Mouse (Mus musculus) olfactory bulb, adult 2 months (tissue): ENCODE results near the gene Rnft2. TPM values are rescaled to one million over a fixed set of nuclear protein-coding genes. Genes with fewer than 3 reads are reported as not detected.

ENCODE experiments used
- H3K27ac ChIP-seq: fragments of 200-500 bp; 2 replicates; pipeline ENCODE4 v1.5.1; 2012; ENCODE audit warnings: low read depth, low read length; ENCODE audit not compliant: insufficient read depth
- H3K4me1 ChIP-seq: fragments of 200-500 bp; 2 replicates; pipeline ENCODE4 v1.6.1; 2012; ENCODE audit warnings: low read length; ENCODE audit not compliant: control insufficient read depth, insufficient read depth
- H3K4me3 ChIP-seq: fragments of 200-500 bp; 2 replicates; pipeline ENCODE4 v1.5.1; 2012; ENCODE audit warnings: mild to moderate bottlenecking, low read depth, low read length, moderate library complexity; ENCODE audit not compliant: insufficient read depth
- CTCF ChIP-seq: fragments of 200-500 bp; IDR thresholded peaks from 2 replicates; pipeline ENCODE4 v1.5.1; 2012; ENCODE audit warnings: low read depth, mild to moderate bottlenecking, low read length, moderate library complexity; ENCODE audit not compliant: insufficient read depth
- POLR2A ChIP-seq: fragments of 200-500 bp; IDR thresholded peaks from 2 replicates; pipeline ENCODE4 v1.6.1; 2012; ENCODE audit warnings: mild to moderate bottlenecking, low read depth, low read length, moderate library complexity; ENCODE audit not compliant: insufficient read depth
- WGBS: fragments of 180-500 bp; shearing (Covaris S2); methylation state at CpG from one replicate; pipeline ENCODE4 v1.1.7; 2018; 5-methylcytosine and 5-hydroxymethylcytosine counted together
- polyA plus RNA-seq: library from polyadenylated mRNA; stranded (reverse); fragments of >200 nt; gene quantifications from 2 replicates; pipeline ENCODE4 v1.2.4, GENCODE M21; 2012; ENCODE audit warnings: low replicate concordance; ENCODE audit not compliant: missing spikeins, insufficient read depth, insufficient read length

Gene Rnft2
- polyA plus RNA-seq, 1 experiment, result not detected

DNA sequence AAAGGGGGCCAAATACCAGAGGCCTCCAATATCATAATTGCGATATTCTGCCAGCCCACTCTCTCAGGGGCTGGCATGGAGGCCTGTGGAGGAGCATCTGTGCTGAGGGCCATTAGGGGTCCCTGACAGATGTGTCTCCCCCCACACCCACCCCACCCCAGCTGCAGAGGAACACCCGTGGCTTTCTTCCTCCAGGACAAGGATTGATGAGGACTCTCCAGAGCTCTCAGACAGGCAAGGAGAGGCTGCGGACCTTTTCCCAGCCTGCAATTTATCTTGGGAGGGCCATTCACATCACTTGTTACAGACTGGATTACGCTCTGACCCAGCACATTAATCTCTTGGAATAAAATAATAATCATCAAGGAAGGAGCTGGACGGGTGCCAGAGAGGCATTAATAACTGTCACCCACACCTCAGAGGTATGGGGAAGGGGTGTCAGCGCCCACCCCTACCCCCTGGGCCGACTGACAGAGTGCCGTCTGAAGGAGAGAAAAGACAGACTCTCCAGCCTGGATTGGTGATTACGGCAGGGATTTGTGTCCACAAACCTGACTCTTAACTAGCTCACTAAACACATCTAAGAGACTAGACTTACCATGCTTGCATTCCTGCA, 21.7 kb downstream of the Rnft2 start:
- Histone ChIP-seq H3K4me3 (no peak overlapping the region), H3K4me1 (no peaks in the 10 kb centered on the region), H3K27ac (no peak overlapping the region)
- WGBS, result 80% methylated on average over 9 of the region's 9 CpGs
- TF ChIP-seq POLR2A (no peak), CTCF (no peak)

DNA sequence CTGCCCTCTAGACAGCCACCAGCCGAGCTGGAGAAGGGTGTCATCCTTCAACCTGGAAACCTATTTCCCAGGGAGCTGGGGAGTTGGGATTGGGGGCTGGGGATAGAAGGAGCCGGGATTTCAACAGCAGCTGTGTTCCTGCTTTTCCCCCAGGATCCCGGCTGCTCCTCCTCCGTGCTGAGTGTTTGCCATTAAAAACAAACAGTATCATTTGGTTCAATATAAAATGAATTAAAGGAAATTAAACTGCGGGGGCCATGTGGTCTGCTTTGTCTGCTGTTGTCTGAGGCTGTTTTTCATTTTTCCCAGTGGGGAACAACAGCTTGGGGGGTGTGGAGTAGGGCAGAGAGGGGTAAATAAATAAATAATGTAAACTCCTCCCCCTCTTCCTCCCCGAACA, 27.5 kb downstream of the Rnft2 start:
- H3K4me3 ChIP-seq, result no peak overlapping the region
- TF ChIP-seq CTCF (no peak), POLR2A (no peak)
- WGBS, result 28% methylated on average over 6 of the region's 6 CpGs
- peaks cover 18% of the 10 kb centered on the region for H3K4me1 ChIP-seq
- no peak overlapping the region for H3K27ac ChIP-seq

- Histone ChIP-seq H3K4me3 (peak overlapping the region; percentile 33), H3K4me1 (peaks cover 18% of the 10 kb centered on the region), H3K27ac (no peak overlapping the region)
- 7% methylated on average over 24 of the region's 24 CpGs for WGBS
- no peak for TF ChIP-seq CTCF
These were observed 30.3 kb downstream of the Rnft2 start for GRCm38 (mm10) chr5:118214418-118215154.

DNA sequence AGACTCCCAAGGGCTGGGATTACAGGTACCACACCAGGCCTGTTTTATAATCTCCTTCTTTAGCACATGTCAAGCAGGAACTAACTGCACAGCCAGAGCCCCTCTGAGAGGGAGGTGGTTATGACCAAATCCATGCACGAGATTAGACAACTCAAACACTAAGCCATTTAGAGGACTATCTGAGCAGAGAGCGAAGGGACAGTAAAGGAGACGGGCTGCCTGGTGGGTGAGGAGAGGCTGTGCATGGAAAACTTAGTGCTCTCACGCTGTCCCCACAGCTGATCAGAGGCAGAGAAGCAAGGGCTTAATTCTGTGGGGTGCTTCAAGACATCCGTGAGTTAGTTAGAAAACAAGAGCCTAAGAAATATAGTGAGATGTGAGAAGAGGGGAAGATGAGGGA, 30.9 kb downstream of the Rnft2 start:
- 29% methylated on average over 5 of the region's 5 CpGs for WGBS
- peaks cover 21% of the 10 kb centered on the region for H3K4me1 ChIP-seq
- no peak for TF ChIP-seq CTCF
- TF ChIP-seq POLR2A, result no peak
- H3K4me3 ChIP-seq, result peak overlapping the region; percentile 33
- H3K27ac ChIP-seq, result no peak overlapping the region; the same call in 1 of the 2 replicates

- Histone ChIP-seq H3K4me1 (peaks cover 20% of the 10 kb centered on the region), H3K27ac (no peak overlapping the region), H3K4me3 (no peak overlapping the region)
- WGBS, result 90% methylated on average over 8 of the region's 8 CpGs
- TF ChIP-seq POLR2A, result no peak
- no peak for TF ChIP-seq CTCF
These were observed 39.1 kb downstream of the Rnft2 start for GRCm38 (mm10) chr5:118205852-118206251.

DNA sequence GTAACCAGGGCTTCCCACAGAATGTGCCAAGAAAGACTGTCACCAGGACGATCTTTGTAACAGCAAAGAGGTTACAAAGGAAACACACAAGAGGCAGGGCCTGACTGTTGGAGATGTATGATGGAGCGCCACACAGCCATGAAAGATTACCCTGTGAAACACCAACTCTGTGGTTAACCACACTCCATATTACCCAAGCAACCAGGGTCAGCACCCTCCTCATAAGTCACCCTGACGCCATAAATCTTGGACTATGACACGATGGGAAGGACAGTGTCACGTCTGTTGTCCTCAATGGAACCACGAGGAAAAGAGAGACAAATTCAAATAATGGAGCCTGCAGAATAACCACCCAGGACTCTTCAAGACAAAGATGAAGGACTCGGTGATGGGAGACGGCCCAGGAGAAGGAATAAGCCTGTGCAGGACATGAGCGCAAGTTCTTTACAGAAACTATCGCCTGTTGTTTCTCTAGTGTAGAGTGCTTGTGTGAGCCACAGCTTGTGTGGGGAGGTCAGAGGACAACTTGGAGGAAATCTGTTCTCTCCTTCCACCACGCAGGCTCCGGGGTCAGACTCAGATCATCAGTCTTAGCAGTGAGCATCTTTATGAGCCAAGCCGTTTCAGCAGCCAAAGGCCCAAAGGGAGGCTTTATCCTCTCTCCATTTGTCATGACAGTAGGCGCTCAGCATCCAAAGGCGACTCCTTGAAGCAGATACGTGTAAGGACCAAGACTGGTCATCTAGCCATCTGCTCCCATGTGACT, 40.1 kb downstream of the Rnft2 start:
- TF ChIP-seq CTCF, result no peak
- TF ChIP-seq POLR2A, result no peak
- 90% methylated on average over 16 of the region's 16 CpGs for WGBS
- Histone ChIP-seq H3K4me3 (no peak overlapping the region), H3K4me1 (peaks cover 20% of the 10 kb centered on the region), H3K27ac (no peak overlapping the region)

DNA sequence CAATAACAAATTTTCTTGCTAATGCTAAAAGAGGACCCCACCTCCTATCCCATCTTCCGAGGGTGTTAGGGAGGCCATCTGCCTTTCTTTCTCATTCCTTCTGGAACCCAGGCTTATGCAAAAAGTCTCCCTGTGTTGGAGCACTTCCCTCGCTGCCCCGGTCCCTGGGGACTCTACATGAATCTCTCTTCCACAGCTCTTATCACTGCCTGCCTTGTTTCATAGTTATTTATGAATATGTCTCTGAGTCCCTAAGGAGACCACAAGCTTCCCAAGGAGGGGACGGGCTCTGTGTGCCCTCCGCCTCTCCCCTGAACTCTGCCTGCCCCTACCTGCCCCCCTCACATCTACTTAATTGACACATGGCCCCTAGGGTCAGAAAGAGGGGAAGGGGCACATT, 45.2 kb downstream of the Rnft2 start:
- H3K27ac ChIP-seq, result no peak overlapping the region
- TF ChIP-seq POLR2A (no peak), CTCF (no peak)
- H3K4me3 ChIP-seq, result no peak overlapping the region
- WGBS, result 86% methylated on average over 5 of the region's 5 CpGs
- no peaks in the 10 kb centered on the region for H3K4me1 ChIP-seq

DNA sequence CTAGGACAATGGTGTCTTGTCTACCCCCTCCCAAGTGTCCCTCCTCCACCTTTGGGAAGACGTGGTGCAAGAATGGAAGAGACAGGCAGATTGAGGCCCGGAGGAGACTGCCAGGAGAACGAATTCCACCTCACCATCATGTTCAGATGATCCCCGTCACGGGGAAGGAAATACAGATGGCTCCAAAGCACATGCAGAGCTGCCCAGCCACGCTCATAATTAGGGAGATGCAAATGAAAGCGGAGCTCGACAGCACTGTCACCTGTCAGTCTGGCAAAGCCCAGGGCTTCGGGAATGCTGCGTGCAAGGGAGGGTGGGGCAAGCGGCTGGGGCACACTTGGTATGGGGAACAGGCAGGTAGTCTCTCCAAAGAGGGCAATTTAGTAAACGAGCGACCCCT, 47.5 kb downstream of the Rnft2 start:
- Histone ChIP-seq H3K4me3 (no peak overlapping the region), H3K4me1 (no peaks in the 10 kb centered on the region), H3K27ac (no peak overlapping the region)
- WGBS, result 86% methylated on average over 13 of the region's 13 CpGs
- no peak for TF ChIP-seq CTCF
- no peak for TF ChIP-seq POLR2A

DNA sequence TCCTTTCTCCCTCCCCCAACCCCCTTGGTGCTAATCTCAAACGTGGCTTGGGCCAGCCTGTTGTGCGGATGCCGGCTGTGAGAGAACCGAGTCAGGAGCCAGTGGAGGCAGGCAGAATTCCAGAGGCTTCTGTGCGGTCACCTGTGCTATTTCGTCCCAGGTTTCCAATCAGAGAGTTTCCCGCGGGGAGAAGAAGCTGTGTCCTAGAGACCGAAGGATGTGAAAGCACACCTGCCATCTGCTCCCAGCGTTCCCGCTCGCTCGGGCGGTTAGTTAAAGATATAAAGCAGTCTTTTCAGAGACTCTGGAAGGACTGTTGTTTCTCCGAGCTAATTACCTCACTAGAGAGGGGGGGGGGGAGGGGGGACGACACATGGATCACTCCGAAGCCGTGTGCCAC, 52.7 kb downstream of the Rnft2 start:
- TF ChIP-seq CTCF, result no peak
- TF ChIP-seq POLR2A, result no peak
- Histone ChIP-seq H3K27ac (no peak overlapping the region), H3K4me3 (no peak overlapping the region), H3K4me1 (peaks cover 3% of the 10 kb centered on the region; the same call in 1 of the 2 replicates)
- WGBS, result 42% methylated on average over 18 of the region's 18 CpGs
